Mouse (Mus musculus): ENCODE results near the gene Tsc22d3.

- no peak for TF ChIP-seq CTCF (IDR thresholded peaks at IDR 0.05; ENCODE audit: borderline replicate concordance, extremely low read depth, insufficient read depth, insufficient read length)
- TF ChIP-seq POLR2A (IDR thresholded peaks at IDR 0.05; ENCODE audit: borderline replicate concordance, extremely low read depth, insufficient read depth, insufficient read length, poor library complexity, severe bottlenecking): no peak
Observed at GRCm38 (mm10) chrX:140609938-140610337, 9.5 kb upstream of the Tsc22d3 start.
